Mouse (Mus musculus) CH12.LX (cell line): ENCODE measurements at regions not wholly inside any gene's neighbourhood (a gene's known extent, or its start where the extent isn't known, plus 50 kb on each side); places are given as distances from the start of the nearest gene placed in this dataset.

Source experiments
- CHD2 ChIP-seq: IDR thresholded peaks from 2 replicates; pipeline ENCODE4 v1.6.1; 2011; ENCODE audit warnings: low read length, improper control_type of control experiment
- ELF1 ChIP-seq: IDR thresholded peaks from 2 replicates; pipeline ENCODE4 v1.6.1; 2014; ENCODE audit warnings: low read depth, mild to moderate bottlenecking, inconsistent platforms, low read length, improper control_type of control experiment
- MAFK ChIP-seq: IDR thresholded peaks from 2 replicates; pipeline ENCODE4 v1.6.1; 2011; ENCODE audit warnings: low read length, improper control_type of control experiment; ENCODE audit not compliant: insufficient replicate concordance
- USF2 ChIP-seq: conservative IDR thresholded peaks from 2 replicates; pipeline ENCODE4 v1.6.1; 2011; ENCODE audit warnings: low read depth, low read length, improper control_type of control experiment

GRCm38 (mm10) chr12:95466502-95467490, 225.2 kb upstream of the Flrt2 start:
- TF ChIP-seq USF2 (no peak), MAFK (no peak), CHD2 (no peak), ELF1 (no peak)
